Comparison of ENCODE assay signal across 11 mouse cellular contexts in the genomic region with DNA sequence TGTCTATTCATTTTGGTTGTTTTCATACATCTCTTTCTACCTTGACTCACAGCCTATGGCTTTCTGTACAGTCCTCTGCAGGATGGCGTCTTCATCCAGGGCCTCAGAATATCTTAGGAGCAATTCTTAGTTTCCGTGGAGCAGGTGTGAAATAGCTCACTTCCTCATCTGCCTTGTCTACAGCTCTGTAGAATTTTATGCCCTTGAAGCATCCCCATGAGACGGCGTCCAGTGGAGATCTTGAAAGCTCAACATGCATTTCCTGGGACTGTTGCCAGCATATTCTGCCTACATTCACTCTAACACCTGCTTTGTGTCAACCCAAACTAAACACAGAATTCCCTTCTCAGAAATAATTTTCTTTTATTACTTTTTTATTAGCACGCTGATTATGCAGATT.
DNase-seq lines count a peak whose midpoint lies in the region; ATAC-seq and TF ChIP-seq lines count a peak whose summit lies in the region.
"Had no signal": no experiment of that assay in that cellular context is flagged by ENCODE, and none has a peak within 500 bp of the region (broad histone marks: within the 10 kb centered on the region; RNA-seq: fewer than 3 reads in every experiment).

No protein-coding gene starts in this region.

- peak; percentile 18 to 28 for DNase-seq in cerebellum, postnatal 14 days
- no peak for DNase-seq in cerebellum, adult 8-10 months
- no peak for DNase-seq in hindbrain, embryonic 11.5 days (ENCODE audit: low spot score)
- peak; percentile 65 for DNase-seq in midbrain, postnatal 0 days (ENCODE audit: low spot score)
- DNase-seq in limb, embryonic 14.5 days (ENCODE audit: low spot score) = peak; percentile 32
- DNase-seq in thymus, postnatal 36 days = no peak
- DNase-seq: adrenal gland, postnatal 10 days; liver, postnatal 0 days had no signal

- no peaks in the 10 kb centered on the region for H3K4me1 ChIP-seq in hindbrain, embryonic 16.5 days (ENCODE audit: control insufficient read depth, insufficient read depth, low read depth, low read length)
- no peaks in the 10 kb centered on the region for H3K4me1 ChIP-seq in hindbrain, embryonic 11.5 days (replicated peaks; ENCODE audit: control insufficient read depth, insufficient read depth, low read length)
- H3K4me1 ChIP-seq in midbrain, postnatal 0 days (ENCODE audit: insufficient read depth, low read length) = no peaks in the 10 kb centered on the region
- H3K4me1 ChIP-seq in midbrain, embryonic 16.5 days (ENCODE audit: control insufficient read depth, insufficient read depth, low read length) = no peaks in the 10 kb centered on the region
- H3K4me1 ChIP-seq in limb, embryonic 14.5 days (ENCODE audit: control insufficient read depth, insufficient read depth, low read length) = no peaks in the 10 kb centered on the region
- H3K4me1 ChIP-seq: kidney, embryonic 15.5 days had no signal

- no peaks in the 10 kb centered on the region for H3K9me3 ChIP-seq in hindbrain, embryonic 16.5 days (ENCODE audit: control insufficient read depth, low read length)
- H3K9me3 ChIP-seq in hindbrain, embryonic 11.5 days (ENCODE audit: control insufficient read depth, low read length) = no peaks in the 10 kb centered on the region
- no peaks in the 10 kb centered on the region for H3K9me3 ChIP-seq in midbrain, postnatal 0 days (ENCODE audit: low read length)
- no peaks in the 10 kb centered on the region for H3K9me3 ChIP-seq in midbrain, embryonic 16.5 days (replicated peaks; ENCODE audit: control insufficient read depth, low read length, poor library complexity, severe bottlenecking)
- no peaks in the 10 kb centered on the region for H3K9me3 ChIP-seq in limb, embryonic 14.5 days (ENCODE audit: control insufficient read depth, low read length)
- H3K9me3 ChIP-seq: kidney, embryonic 15.5 days had no signal

- ATAC-seq in hindbrain, embryonic 16.5 days = peak; percentile 80
- no peak for ATAC-seq in hindbrain, embryonic 11.5 days (ENCODE audit: low FRiP score)
- ATAC-seq in midbrain, postnatal 0 days (ENCODE audit: low FRiP score) = no peak
- ATAC-seq in midbrain, embryonic 16.5 days = no peak
- peak; percentile 19; the same call in 1 of the 2 replicates for ATAC-seq in limb, embryonic 14.5 days (ENCODE audit: low FRiP score, low read depth)
- ATAC-seq: liver, postnatal 0 days had no signal

- no peak for TF ChIP-seq POLR2A in limb, embryonic 14.5 days (IDR thresholded peaks at IDR 0.05; ENCODE audit: borderline replicate concordance, extremely low read depth, insufficient read depth, insufficient read length)

- no peaks in the 10 kb centered on the region for H3K36me3 ChIP-seq in hindbrain, embryonic 16.5 days (ENCODE audit: control insufficient read depth, insufficient read depth, low read length)
- no peaks in the 10 kb centered on the region for H3K36me3 ChIP-seq in hindbrain, embryonic 11.5 days (ENCODE audit: control insufficient read depth, insufficient read depth, low read length)
- H3K36me3 ChIP-seq in midbrain, postnatal 0 days (ENCODE audit: insufficient read depth, low read length) = no peaks in the 10 kb centered on the region
- H3K36me3 ChIP-seq in midbrain, embryonic 16.5 days (ENCODE audit: control insufficient read depth, insufficient read depth, low read length) = no peaks in the 10 kb centered on the region
- H3K36me3 ChIP-seq in limb, embryonic 14.5 days (ENCODE audit: control insufficient read depth, insufficient read depth, low read length) = no peaks in the 10 kb centered on the region
- H3K36me3 ChIP-seq: kidney, embryonic 15.5 days had no signal

- H3K4me3 ChIP-seq in hindbrain, embryonic 16.5 days (ENCODE audit: low read length) = no peak overlapping the region
- no peak overlapping the region for H3K4me3 ChIP-seq in hindbrain, embryonic 11.5 days (ENCODE audit: low read depth, low read length)
- no peak overlapping the region for H3K4me3 ChIP-seq in midbrain, postnatal 0 days (ENCODE audit: low read depth, low read length)
- H3K4me3 ChIP-seq in midbrain, embryonic 16.5 days (ENCODE audit: low read depth, low read length) = no peak overlapping the region
- no peak overlapping the region for H3K4me3 ChIP-seq in limb, embryonic 14.5 days (replicated peaks; ENCODE audit: low read length)
- H3K4me3 ChIP-seq: kidney, embryonic 15.5 days had no signal

- no peak overlapping the region for H3K4me2 ChIP-seq in hindbrain, embryonic 16.5 days (ENCODE audit: low read length)
- H3K4me2 ChIP-seq in hindbrain, embryonic 11.5 days (replicated peaks; ENCODE audit: low read depth, low read length) = no peak overlapping the region
- no peak overlapping the region for H3K4me2 ChIP-seq in midbrain, postnatal 0 days (ENCODE audit: low read depth, low read length, poor library complexity, severe bottlenecking)
- H3K4me2 ChIP-seq in midbrain, embryonic 16.5 days (ENCODE audit: low read length) = no peak overlapping the region
- H3K4me2 ChIP-seq in limb, embryonic 14.5 days (replicated peaks; ENCODE audit: low read depth, low read length, severe bottlenecking) = no peak overlapping the region
- H3K4me2 ChIP-seq: kidney, embryonic 15.5 days had no signal

- no peaks in the 10 kb centered on the region for H3K27me3 ChIP-seq in hindbrain, embryonic 16.5 days (replicated peaks; ENCODE audit: control insufficient read depth, insufficient read depth, low read length)
- H3K27me3 ChIP-seq in hindbrain, embryonic 11.5 days (ENCODE audit: control insufficient read depth, insufficient read depth, low read length) = no peaks in the 10 kb centered on the region
- H3K27me3 ChIP-seq in midbrain, postnatal 0 days (ENCODE audit: insufficient read depth, low read length) = no peaks in the 10 kb centered on the region
- H3K27me3 ChIP-seq in midbrain, embryonic 16.5 days (ENCODE audit: control insufficient read depth, insufficient read depth, low read depth, low read length) = no peaks in the 10 kb centered on the region
- H3K27me3 ChIP-seq in limb, embryonic 14.5 days (ENCODE audit: control insufficient read depth, insufficient read depth, low read length) = no peaks in the 10 kb centered on the region
- H3K27me3 ChIP-seq: kidney, embryonic 15.5 days had no signal

- no peak overlapping the region for H3K27ac ChIP-seq in hindbrain, embryonic 16.5 days (ENCODE audit: low read depth, low read length)
- H3K27ac ChIP-seq in hindbrain, embryonic 11.5 days (ENCODE audit: low read depth, low read length) = no peak overlapping the region
- no peak overlapping the region for H3K27ac ChIP-seq in midbrain, postnatal 0 days (ENCODE audit: low read depth, low read length)
- H3K27ac ChIP-seq in midbrain, embryonic 16.5 days (ENCODE audit: low read length) = no peak overlapping the region
- H3K27ac ChIP-seq in limb, embryonic 14.5 days (replicated peaks; ENCODE audit: low read depth, low read length) = no peak overlapping the region
- H3K27ac ChIP-seq: kidney, embryonic 15.5 days had no signal

- TF ChIP-seq CTCF in midbrain, postnatal 0 days (IDR thresholded peaks at IDR 0.05) = no peak

- H3K9ac ChIP-seq in hindbrain, embryonic 16.5 days (ENCODE audit: low read depth, low read length) = no peak overlapping the region
- H3K9ac ChIP-seq in hindbrain, embryonic 11.5 days (ENCODE audit: low read depth, low read length) = no peak overlapping the region
- H3K9ac ChIP-seq in midbrain, postnatal 0 days (replicated peaks; ENCODE audit: low read length, poor library complexity, severe bottlenecking) = no peak overlapping the region
- H3K9ac ChIP-seq in midbrain, embryonic 16.5 days (ENCODE audit: low read depth, low read length) = no peak overlapping the region
- H3K9ac ChIP-seq in limb, embryonic 14.5 days (ENCODE audit: low read depth, low read length, severe bottlenecking) = no peak overlapping the region
- H3K9ac ChIP-seq: kidney, embryonic 15.5 days; liver, postnatal 0 days had no signal

- 55% methylated on average over 5 of the region's 5 CpGs for WGBS in hindbrain, embryonic 16.5 days
- WGBS in hindbrain, embryonic 11.5 days = 86% methylated on average over 5 of the region's 5 CpGs
- WGBS in midbrain, postnatal 0 days = 73% methylated on average over 5 of the region's 5 CpGs
- WGBS in midbrain, embryonic 16.5 days = 71% methylated on average over 5 of the region's 5 CpGs
- 58% methylated on average over 5 of the region's 5 CpGs for WGBS in limb, embryonic 14.5 days

Comparison
In these comparisons a context has a peak if more than half of its experiments do, and no peak if none do; other contexts are left out.
1. DNase-seq: peak in cerebellum, postnatal 14 days (2 of 2), midbrain, postnatal 0 days (single experiment) and limb, embryonic 14.5 days (single experiment); none in cerebellum, adult 8-10 months (single experiment), hindbrain, embryonic 11.5 days (single experiment) and thymus, postnatal 36 days (0 of 2).
2. ATAC-seq: peak in hindbrain, embryonic 16.5 days (single experiment) and limb, embryonic 14.5 days (single experiment); none in hindbrain, embryonic 11.5 days (single experiment), midbrain, postnatal 0 days (single experiment) and midbrain, embryonic 16.5 days (single experiment).